Mouse (Mus musculus): ENCODE results near the gene Mdk. TPM values are rescaled to one million over a fixed set of nuclear protein-coding genes. Genes with fewer than 3 reads are reported as not detected.

The Mdk gene
- polyA plus RNA-seq, 1 experiment from 2014 or later = 1,095 TPM

DNA sequence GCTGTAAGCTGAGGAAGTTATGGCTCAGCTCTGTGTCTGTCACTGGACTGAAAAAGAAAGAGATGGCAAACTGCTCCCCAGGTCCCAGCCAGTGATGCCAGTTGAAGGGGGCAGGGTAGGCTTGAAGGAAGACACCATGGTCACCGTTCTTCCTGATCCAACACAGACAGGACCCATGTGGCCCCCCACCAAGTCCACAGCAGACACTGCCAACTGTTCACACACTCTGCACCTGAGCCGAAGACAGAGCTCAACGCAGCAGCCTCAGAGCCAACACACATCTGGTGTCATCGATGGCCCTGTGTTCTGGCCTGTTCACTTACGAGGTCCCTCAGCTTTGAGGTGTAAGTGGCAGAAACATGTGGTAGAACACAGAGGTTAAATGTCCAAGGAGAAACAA lies 28.4 kb upstream of the Mdk start:
- DNase-seq (ENCODE audit: low spot score) = no peak
- H3K4me3 ChIP-seq (ENCODE audit: low read depth, low read length) = no peak overlapping the region
- no peak overlapping the region for H3K9ac ChIP-seq (ENCODE audit: low read length)
- no peak overlapping the region for H3K4me2 ChIP-seq (ENCODE audit: low read depth, low read length, severe bottlenecking)
- H3K4me1 ChIP-seq (replicated peaks; ENCODE audit: control insufficient read depth, insufficient read depth, low read length) = peaks cover 14% of the 10 kb centered on the region
- no peaks in the 10 kb centered on the region for H3K27me3 ChIP-seq (ENCODE audit: control insufficient read depth, insufficient read depth, low read length)
- H3K27ac ChIP-seq (ENCODE audit: low read depth, low read length) = no peak overlapping the region
- no peak for ATAC-seq (replicated peaks; ENCODE audit: low FRiP score)
- WGBS = 93% methylated on average over 5 of the region's 5 CpGs
- no peaks in the 10 kb centered on the region for H3K36me3 ChIP-seq (ENCODE audit: control insufficient read depth, insufficient read depth, low read length)
- no peaks in the 10 kb centered on the region for H3K9me3 ChIP-seq (ENCODE audit: control insufficient read depth, low read length)

DNA sequence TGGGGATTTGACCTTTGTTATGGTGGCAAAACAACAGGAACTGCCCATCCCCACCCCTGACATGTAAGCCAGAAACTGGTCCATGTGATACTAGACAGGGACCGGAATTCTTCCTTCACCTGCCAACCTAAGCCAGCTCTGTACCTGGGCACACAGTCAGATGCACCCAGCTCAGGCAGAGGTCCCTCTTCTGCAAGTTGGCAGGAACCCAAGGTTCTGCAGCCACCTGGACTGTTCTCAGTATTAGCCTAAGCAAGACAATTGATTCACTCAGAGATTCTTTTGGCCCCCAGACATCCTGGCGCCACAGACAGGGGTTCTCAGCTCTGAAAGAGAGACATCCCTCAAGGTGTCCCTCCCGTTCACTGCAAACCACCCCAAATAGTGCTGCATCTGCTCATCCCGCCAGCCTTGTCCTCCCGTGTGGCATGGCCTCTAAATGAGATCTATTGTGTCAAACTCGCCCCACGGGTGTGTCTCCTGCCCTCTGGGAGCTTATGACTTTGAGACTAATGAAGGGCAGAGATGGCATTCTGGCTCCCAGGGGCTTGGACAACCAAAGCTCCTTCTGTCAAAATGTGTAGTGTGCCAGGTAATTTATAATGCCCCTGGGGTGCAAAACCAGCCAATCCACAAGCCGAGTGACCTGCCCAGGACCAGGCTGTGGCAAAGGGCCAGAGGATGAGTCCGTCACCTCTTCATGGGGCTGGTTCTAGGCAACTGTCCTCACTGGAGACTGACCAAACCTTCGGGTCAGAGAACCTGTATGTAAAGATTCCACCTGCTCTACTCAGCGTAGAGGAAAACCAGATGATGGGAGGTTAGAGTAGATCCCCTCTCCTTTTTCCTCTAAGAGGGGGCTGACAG lies 27.7 kb upstream of the Mdk start:
- H3K4me2 ChIP-seq (ENCODE audit: low read depth, low read length, severe bottlenecking) = no peak overlapping the region
- DNase-seq (ENCODE audit: low spot score) (no peak), ATAC-seq (replicated peaks; ENCODE audit: low FRiP score) (no peak)
- 75% methylated on average over 11 of the region's 11 CpGs for WGBS
- no peak overlapping the region for H3K9ac ChIP-seq (ENCODE audit: low read length)
- H3K9me3 ChIP-seq (ENCODE audit: control insufficient read depth, low read length) = no peaks in the 10 kb centered on the region
- H3K27ac ChIP-seq (ENCODE audit: low read depth, low read length) = no peak overlapping the region
- peaks cover 14% of the 10 kb centered on the region for H3K4me1 ChIP-seq (replicated peaks; ENCODE audit: control insufficient read depth, insufficient read depth, low read length)
- no peak overlapping the region for H3K4me3 ChIP-seq (ENCODE audit: low read depth, low read length)
- no peaks in the 10 kb centered on the region for H3K27me3 ChIP-seq (ENCODE audit: control insufficient read depth, insufficient read depth, low read length)
- H3K36me3 ChIP-seq (ENCODE audit: control insufficient read depth, insufficient read depth, low read length) = no peaks in the 10 kb centered on the region

DNA sequence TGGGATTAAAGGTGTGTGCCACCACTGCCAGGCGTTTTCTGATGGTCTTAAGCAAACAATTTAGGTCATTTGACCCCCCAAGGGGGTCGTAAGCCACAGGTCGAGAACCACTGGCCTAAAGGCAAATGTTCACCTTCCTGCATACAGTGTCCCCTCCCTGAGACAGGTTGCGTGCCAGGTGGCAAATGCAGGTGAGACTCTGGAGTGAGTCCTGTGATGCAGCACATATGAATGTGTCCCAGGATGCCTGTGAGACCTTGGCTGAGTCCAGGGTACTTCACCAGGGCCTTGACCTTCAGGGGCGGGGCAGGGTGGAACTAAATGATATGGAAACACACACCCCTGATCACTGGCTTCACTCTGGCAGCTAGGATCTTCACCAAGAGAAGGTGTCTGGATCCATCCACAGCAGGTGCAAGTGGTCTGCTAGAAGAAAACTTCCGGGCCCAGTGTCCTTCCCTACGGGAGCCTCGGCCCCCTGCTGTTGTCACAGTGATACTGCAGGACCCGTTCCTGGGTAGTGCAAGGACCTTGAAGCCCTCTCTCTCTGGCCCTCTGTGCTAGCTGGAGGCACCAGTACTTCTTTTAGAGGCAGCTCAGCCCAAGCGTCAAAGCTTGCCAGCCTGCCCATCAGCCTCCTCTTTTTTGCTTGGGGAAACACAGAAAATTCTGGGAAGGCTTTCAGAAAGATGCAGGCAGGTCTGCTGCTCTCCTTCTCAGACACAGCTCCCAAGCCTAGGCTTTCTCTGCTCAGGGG lies 26.8 kb upstream of the Mdk start:
- DNase-seq (ENCODE audit: low spot score) (no peak), ATAC-seq (replicated peaks; ENCODE audit: low FRiP score) (no peak)
- H3K36me3 ChIP-seq (ENCODE audit: control insufficient read depth, insufficient read depth, low read length) = no peaks in the 10 kb centered on the region
- WGBS = 53% methylated on average over 10 of the region's 10 CpGs
- no peaks in the 10 kb centered on the region for H3K27me3 ChIP-seq (ENCODE audit: control insufficient read depth, insufficient read depth, low read length)
- no peak overlapping the region for H3K4me2 ChIP-seq (ENCODE audit: low read depth, low read length, severe bottlenecking)
- no peak overlapping the region for H3K4me3 ChIP-seq (ENCODE audit: low read depth, low read length)
- no peak overlapping the region for H3K27ac ChIP-seq (ENCODE audit: low read depth, low read length)
- peaks cover 14% of the 10 kb centered on the region for H3K4me1 ChIP-seq (replicated peaks; ENCODE audit: control insufficient read depth, insufficient read depth, low read length)
- H3K9me3 ChIP-seq (ENCODE audit: control insufficient read depth, low read length) = no peaks in the 10 kb centered on the region
- H3K9ac ChIP-seq (ENCODE audit: low read length) = no peak overlapping the region

DNA sequence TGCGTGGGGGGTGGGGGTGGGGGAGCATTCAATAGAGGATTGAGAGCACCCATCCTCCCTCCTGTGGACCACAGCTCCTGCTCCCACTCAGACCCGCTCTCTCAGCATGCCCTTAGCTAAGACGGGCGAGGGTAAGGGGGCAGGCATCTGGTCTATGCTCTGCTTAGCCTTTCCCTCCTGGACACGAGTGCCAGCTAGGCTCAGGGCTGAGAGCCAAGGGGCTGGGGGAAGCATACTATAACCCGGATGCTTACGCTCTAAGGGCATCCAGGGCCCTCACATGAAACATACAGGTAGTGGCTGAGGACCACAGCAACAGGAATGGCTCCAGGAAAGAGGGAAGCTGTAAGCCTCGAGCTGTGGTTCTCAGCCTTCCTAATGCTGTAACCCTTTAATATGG lies 26.0 kb upstream of the Mdk start:
- H3K4me1 ChIP-seq (replicated peaks; ENCODE audit: control insufficient read depth, insufficient read depth, low read length) = peaks cover 15% of the 10 kb centered on the region
- H3K9ac ChIP-seq (ENCODE audit: low read length) = no peak overlapping the region; the same call in 1 of the 2 replicates
- ATAC-seq (replicated peaks; ENCODE audit: low FRiP score) = no peak
- 90% methylated on average over 8 of the region's 8 CpGs for WGBS
- no peak overlapping the region for H3K4me2 ChIP-seq (ENCODE audit: low read depth, low read length, severe bottlenecking)
- no peak overlapping the region for H3K4me3 ChIP-seq (ENCODE audit: low read depth, low read length)
- no peaks in the 10 kb centered on the region for H3K36me3 ChIP-seq (ENCODE audit: control insufficient read depth, insufficient read depth, low read length)
- DNase-seq (ENCODE audit: low spot score) = no peak
- no peaks in the 10 kb centered on the region for H3K27me3 ChIP-seq (ENCODE audit: control insufficient read depth, insufficient read depth, low read length)
- no peaks in the 10 kb centered on the region for H3K9me3 ChIP-seq (ENCODE audit: control insufficient read depth, low read length)
- H3K27ac ChIP-seq (ENCODE audit: low read depth, low read length) = no peak overlapping the region

- peak; percentile 41; the same call in 1 of the 2 replicates for ATAC-seq (replicated peaks; ENCODE audit: low FRiP score)
- WGBS = 74% methylated on average over 4 of the region's 4 CpGs
- H3K4me3 ChIP-seq (ENCODE audit: low read depth, low read length) = no peak overlapping the region
- no peak overlapping the region for H3K9ac ChIP-seq (ENCODE audit: low read length)
- no peaks in the 10 kb centered on the region for H3K36me3 ChIP-seq (ENCODE audit: control insufficient read depth, insufficient read depth, low read length)
- H3K9me3 ChIP-seq (ENCODE audit: control insufficient read depth, low read length) = no peaks in the 10 kb centered on the region
- H3K4me1 ChIP-seq (replicated peaks; ENCODE audit: control insufficient read depth, insufficient read depth, low read length) = peaks cover 8% of the 10 kb centered on the region
- no peaks in the 10 kb centered on the region for H3K27me3 ChIP-seq (ENCODE audit: control insufficient read depth, insufficient read depth, low read length)
- no peak overlapping the region for H3K4me2 ChIP-seq (ENCODE audit: low read depth, low read length, severe bottlenecking)
- no peak overlapping the region for H3K27ac ChIP-seq (ENCODE audit: low read depth, low read length)
- no peak for DNase-seq (ENCODE audit: low spot score)
Observed at GRCm38 (mm10) chr2:91957096-91957495, 25.0 kb upstream of the Mdk start.

DNA sequence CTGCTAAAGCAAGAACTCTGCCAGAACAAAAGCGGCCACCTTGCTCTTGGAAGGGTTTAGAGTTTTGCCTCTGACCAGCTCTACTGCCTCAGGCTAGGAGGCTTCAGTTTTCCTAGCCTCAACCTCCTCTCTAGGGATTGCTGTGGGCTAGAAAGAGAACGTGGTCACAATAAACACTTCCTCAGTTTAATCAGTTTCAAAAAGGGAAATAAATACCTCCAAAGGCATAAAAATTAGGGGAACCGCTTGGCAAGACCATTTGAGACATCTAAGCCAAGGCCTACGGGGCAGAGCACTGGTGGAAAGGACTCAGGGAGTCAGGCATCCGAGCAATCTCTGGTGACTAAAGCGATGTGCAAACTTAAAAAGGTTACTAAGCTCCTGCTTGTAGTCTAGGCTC lies 23.8 kb upstream of the Mdk start:
- H3K9ac ChIP-seq (ENCODE audit: low read length) = no peak overlapping the region
- no peak for ATAC-seq (replicated peaks; ENCODE audit: low FRiP score)
- no peaks in the 10 kb centered on the region for H3K36me3 ChIP-seq (ENCODE audit: control insufficient read depth, insufficient read depth, low read length)
- no peaks in the 10 kb centered on the region for H3K27me3 ChIP-seq (ENCODE audit: control insufficient read depth, insufficient read depth, low read length)
- no peak overlapping the region for H3K4me3 ChIP-seq (ENCODE audit: low read depth, low read length)
- H3K4me1 ChIP-seq (replicated peaks; ENCODE audit: control insufficient read depth, insufficient read depth, low read length) = 0 out of 2 replicates have a peak, but pooled peaks cover 4% of the 10 kb centered on the region
- no peaks in the 10 kb centered on the region for H3K9me3 ChIP-seq (ENCODE audit: control insufficient read depth, low read length)
- 83% methylated on average over 6 of the region's 6 CpGs for WGBS
- no peak overlapping the region for H3K27ac ChIP-seq (ENCODE audit: low read depth, low read length)
- H3K4me2 ChIP-seq (ENCODE audit: low read depth, low read length, severe bottlenecking) = no peak overlapping the region
- no peak for DNase-seq (ENCODE audit: low spot score)

DNA sequence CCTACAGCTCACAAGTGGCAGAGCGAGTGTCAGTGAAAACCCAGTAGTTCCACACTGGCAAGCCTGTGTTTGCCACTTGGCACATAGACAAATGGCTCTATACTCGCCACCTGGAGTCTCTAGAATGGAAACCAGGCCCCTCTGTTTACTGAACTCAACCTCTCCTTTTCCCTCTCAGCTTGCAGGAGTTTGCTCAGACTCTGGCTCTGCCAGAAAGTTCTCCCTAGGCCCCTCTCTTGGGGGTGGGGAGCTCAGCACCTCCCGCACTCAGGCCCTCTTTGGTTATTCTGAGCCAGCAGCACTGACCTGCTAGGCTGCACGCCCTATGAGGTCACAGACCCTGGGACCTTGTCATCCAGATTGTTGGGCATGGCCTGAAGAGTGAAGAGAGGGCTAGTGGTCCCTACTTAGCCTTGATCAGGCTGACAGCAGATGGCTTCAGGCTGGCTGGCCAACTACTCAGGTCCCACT lies 23.1 kb upstream of the Mdk start:
- Histone ChIP-seq H3K4me2 (ENCODE audit: low read depth, low read length, severe bottlenecking) (no peak overlapping the region), H3K4me1 (replicated peaks; ENCODE audit: control insufficient read depth, insufficient read depth, low read length) (peaks cover 10% of the 10 kb centered on the region), H3K4me3 (ENCODE audit: low read depth, low read length) (no peak overlapping the region), H3K36me3 (ENCODE audit: control insufficient read depth, insufficient read depth, low read length) (no peaks in the 10 kb centered on the region), H3K9ac (ENCODE audit: low read length) (no peak overlapping the region), H3K9me3 (ENCODE audit: control insufficient read depth, low read length) (no peaks in the 10 kb centered on the region), H3K27ac (ENCODE audit: low read depth, low read length) (no peak overlapping the region), H3K27me3 (ENCODE audit: control insufficient read depth, insufficient read depth, low read length) (no peaks in the 10 kb centered on the region)
- WGBS = 98% methylated on average over 4 of the region's 4 CpGs
- DNase-seq (ENCODE audit: low spot score) (no peak), ATAC-seq (replicated peaks; ENCODE audit: low FRiP score) (no peak)

DNA sequence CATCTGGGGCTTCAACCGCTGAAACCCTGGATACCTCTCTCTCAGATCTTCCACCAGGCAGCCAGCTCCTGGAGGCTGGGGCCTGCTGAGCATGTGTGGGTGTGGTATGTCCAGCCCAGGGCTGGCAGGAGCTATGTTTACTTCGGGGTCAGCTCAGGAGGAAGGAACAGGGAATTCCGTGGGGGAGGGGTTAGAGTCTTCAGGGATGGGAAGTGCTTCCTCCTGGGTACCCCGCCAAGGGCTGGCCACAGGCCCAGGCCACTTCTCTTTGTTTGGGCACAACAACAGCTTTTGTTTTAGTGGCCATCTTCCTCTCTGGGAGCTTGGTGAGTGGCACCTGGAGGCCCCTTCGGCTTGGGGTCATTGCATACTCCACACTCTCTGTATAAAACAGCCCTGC lies 21.7 kb upstream of the Mdk start:
- ATAC-seq (replicated peaks; ENCODE audit: low FRiP score) = no peak
- no peak overlapping the region for H3K27ac ChIP-seq (ENCODE audit: low read depth, low read length)
- peaks cover 16% of the 10 kb centered on the region for H3K4me1 ChIP-seq (replicated peaks; ENCODE audit: control insufficient read depth, insufficient read depth, low read length)

More for the DNA sequence above, 21.7 kb upstream of the Mdk start:
- Histone ChIP-seq H3K9ac (ENCODE audit: low read length) (no peak overlapping the region), H3K4me2 (ENCODE audit: low read depth, low read length, severe bottlenecking) (no peak overlapping the region), H3K36me3 (ENCODE audit: control insufficient read depth, insufficient read depth, low read length) (no peaks in the 10 kb centered on the region), H3K27me3 (ENCODE audit: control insufficient read depth, insufficient read depth, low read length) (no peaks in the 10 kb centered on the region), H3K9me3 (ENCODE audit: control insufficient read depth, low read length) (no peaks in the 10 kb centered on the region), H3K4me3 (ENCODE audit: low read depth, low read length) (no peak overlapping the region)
- DNase-seq (ENCODE audit: low spot score) = no peak
- 31% methylated on average over 5 of the region's 5 CpGs for WGBS
